In the genomic region with DNA sequence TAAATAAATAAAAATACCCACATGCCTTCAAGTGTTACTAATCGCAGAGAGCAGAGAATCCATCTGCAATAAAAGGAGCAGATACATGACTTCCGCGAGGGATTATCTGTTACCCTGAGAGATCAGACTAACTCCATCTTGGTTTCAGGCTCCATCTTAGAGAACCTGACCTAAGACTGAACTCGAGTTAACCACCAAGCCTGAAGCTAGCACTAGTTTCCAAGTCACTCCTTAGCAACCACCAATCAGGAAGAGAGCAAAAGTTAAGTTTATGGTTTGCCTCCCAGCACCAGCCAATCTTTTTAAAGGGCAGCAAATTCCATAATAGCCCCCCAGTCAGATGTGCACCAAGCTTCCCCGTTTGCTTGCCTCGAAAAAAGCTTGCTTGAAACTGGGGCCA, we compare ENCODE assay signal across 28 mouse cellular contexts. TPM values are rescaled to one million over a fixed set of nuclear protein-coding genes. Genes with fewer than 3 reads are reported as not detected.
DNase-seq lines count a peak whose midpoint lies in the region; ATAC-seq and TF ChIP-seq lines count a peak whose summit lies in the region.
"Had no signal": no experiment of that assay in that cellular context is flagged by ENCODE, and none has a peak within 500 bp of the region (broad histone marks: within the 10 kb centered on the region; RNA-seq: fewer than 3 reads in every experiment).

No protein-coding gene starts in this region.

- H3K27ac ChIP-seq in lung, embryonic 15.5 days, result peak overlapping the region; percentile 92
- peak overlapping the region; percentile 97 for H3K27ac ChIP-seq in ES-Bruce4 (ENCODE audit: insufficient read depth, low read length)
- H3K27ac ChIP-seq in midbrain, embryonic 10.5 days (replicated peaks), result no peak overlapping the region
- no peak overlapping the region for H3K27ac ChIP-seq in hindbrain, embryonic 11.5 days (ENCODE audit: low read depth, low read length)
- H3K27ac ChIP-seq in liver, embryonic 11.5 days (ENCODE audit: low read depth, low read length), result no peak overlapping the region
- H3K27ac ChIP-seq: embryonic facial prominence, embryonic 12.5 days; embryonic facial prominence, embryonic 15.5 days; forebrain, embryonic 12.5 days; forebrain, embryonic 15.5 days; heart, embryonic 15.5 days; hindbrain, embryonic 10.5 days; hindbrain, embryonic 14.5 days; hindbrain, postnatal 0 days had no signal

- no peak for ATAC-seq in lung, embryonic 15.5 days (ENCODE audit: borderline replicate concordance, extremely low read depth, low FRiP score, low TSS enrichment)
- no peak for ATAC-seq in hindbrain, embryonic 11.5 days (ENCODE audit: low FRiP score)
- ATAC-seq in liver, embryonic 11.5 days (replicated peaks; ENCODE audit: low FRiP score), result no peak
- ATAC-seq: forebrain, embryonic 15.5 days; hindbrain, postnatal 0 days; inflammation-experienced regulatory T-cells, adult 6 months had no signal

- no peak for TF ChIP-seq CTCF in ES-Bruce4 (IDR thresholded peaks at IDR 0.05; ENCODE audit: low read depth, low read length)

- H3K4me3 ChIP-seq in lung, embryonic 15.5 days, result no peak overlapping the region
- no peak overlapping the region for H3K4me3 ChIP-seq in ES-Bruce4 (ENCODE audit: low read depth, low read length)
- no peak overlapping the region for H3K4me3 ChIP-seq in midbrain, embryonic 10.5 days
- no peak overlapping the region for H3K4me3 ChIP-seq in hindbrain, embryonic 11.5 days (ENCODE audit: low read depth, low read length)
- no peak overlapping the region for H3K4me3 ChIP-seq in liver, embryonic 11.5 days (ENCODE audit: low read depth, low read length)
- H3K4me3 ChIP-seq: embryonic facial prominence, embryonic 12.5 days; embryonic facial prominence, embryonic 15.5 days; erythroblast, embryonic 14.5 days; forebrain, embryonic 12.5 days; forebrain, embryonic 15.5 days; heart, embryonic 12.5 days; heart, embryonic 15.5 days; hindbrain, embryonic 10.5 days had no signal

- no peak for TF ChIP-seq EP300 in ES-Bruce4 (IDR thresholded peaks at IDR 0.05; ENCODE audit: insufficient read depth, low read depth, low read length)

- H3K9ac ChIP-seq in lung, embryonic 15.5 days, result no peak overlapping the region
- peak overlapping the region; percentile 12; the same call in 1 of the 2 replicates for H3K9ac ChIP-seq in ES-Bruce4 (ENCODE audit: low read depth, poor library complexity, severe bottlenecking)
- H3K9ac ChIP-seq in hindbrain, embryonic 11.5 days (ENCODE audit: low read depth, low read length), result no peak overlapping the region
- H3K9ac ChIP-seq in liver, embryonic 11.5 days (ENCODE audit: low read depth, low read length), result no peak overlapping the region
- H3K9ac ChIP-seq: embryonic facial prominence, embryonic 12.5 days; embryonic facial prominence, embryonic 15.5 days; forebrain, embryonic 12.5 days; forebrain, embryonic 15.5 days; heart, embryonic 12.5 days; heart, embryonic 15.5 days; hindbrain, embryonic 14.5 days had no signal

- H3K4me2 ChIP-seq in lung, embryonic 15.5 days, result peak overlapping the region; percentile 13; the same call in 1 of the 2 replicates
- H3K4me2 ChIP-seq in hindbrain, embryonic 11.5 days (replicated peaks; ENCODE audit: low read depth, low read length), result no peak overlapping the region
- no peak overlapping the region for H3K4me2 ChIP-seq in liver, embryonic 11.5 days
- H3K4me2 ChIP-seq: embryonic facial prominence, embryonic 12.5 days; embryonic facial prominence, embryonic 15.5 days; forebrain, embryonic 12.5 days; forebrain, embryonic 15.5 days; heart, embryonic 12.5 days; heart, embryonic 15.5 days; hindbrain, embryonic 14.5 days had no signal

- 72% methylated on average over 6 of the region's 6 CpGs for WGBS in lung, embryonic 15.5 days
- WGBS in midbrain, embryonic 10.5 days, result 86% methylated on average over 6 of the region's 6 CpGs
- WGBS in hindbrain, embryonic 11.5 days, result 91% methylated on average over 6 of the region's 6 CpGs
- WGBS in liver, embryonic 11.5 days, result 79% methylated on average over 6 of the region's 6 CpGs

- no peak for DNase-seq in lung, postnatal 10 days
- peak; percentile 81 for DNase-seq in R1 (ENCODE audit: low read depth, low spot score)
- DNase-seq in midbrain, embryonic 10.5 days (ENCODE audit: low spot score), result no peak
- no peak for DNase-seq in hindbrain, embryonic 11.5 days (ENCODE audit: low spot score)
- no peak for DNase-seq in liver, embryonic 11.5 days (ENCODE audit: low spot score)
- DNase-seq: B cell, adult 2 months; cerebellum, adult 11 months; cerebellum, adult 2 months; cerebellum, adult 9-11 months; cerebellum, postnatal 25 days; gastrocnemius, postnatal 25 days; heart, adult 18-20 months; heart, postnatal 10 days; heart, postnatal 36 days had no signal

- H3K27me3 ChIP-seq in lung, embryonic 15.5 days, result no peaks in the 10 kb centered on the region
- H3K27me3 ChIP-seq in ES-Bruce4 (ENCODE audit: control insufficient read depth, insufficient read depth, low read length, poor library complexity, severe bottlenecking), result no peaks in the 10 kb centered on the region
- H3K27me3 ChIP-seq in midbrain, embryonic 10.5 days (ENCODE audit: low read depth, poor library complexity, severe bottlenecking), result no peaks in the 10 kb centered on the region
- no peaks in the 10 kb centered on the region for H3K27me3 ChIP-seq in hindbrain, embryonic 11.5 days (ENCODE audit: control insufficient read depth, insufficient read depth, low read length)
- H3K27me3 ChIP-seq in liver, embryonic 11.5 days (replicated peaks; ENCODE audit: control insufficient read depth, insufficient read depth, low read length), result no peaks in the 10 kb centered on the region
- H3K27me3 ChIP-seq: CH12.LX; embryonic facial prominence, embryonic 12.5 days; embryonic facial prominence, embryonic 15.5 days; forebrain, embryonic 12.5 days; forebrain, embryonic 15.5 days; heart, embryonic 12.5 days; heart, embryonic 15.5 days had no signal

- TF ChIP-seq POLR2A in ES-Bruce4 (IDR thresholded peaks at IDR 0.05; ENCODE audit: insufficient read depth, low read length), result no peak

- H3K36me3 ChIP-seq in lung, embryonic 15.5 days, result no peaks in the 10 kb centered on the region
- H3K36me3 ChIP-seq in ES-Bruce4 (ENCODE audit: control insufficient read depth, insufficient read depth, low read length, poor library complexity, severe bottlenecking), result no peaks in the 10 kb centered on the region
- H3K36me3 ChIP-seq in midbrain, embryonic 10.5 days, result no peaks in the 10 kb centered on the region
- no peaks in the 10 kb centered on the region for H3K36me3 ChIP-seq in hindbrain, embryonic 11.5 days (ENCODE audit: control insufficient read depth, insufficient read depth, low read length)
- H3K36me3 ChIP-seq in liver, embryonic 11.5 days (ENCODE audit: control insufficient read depth, insufficient read depth, low read length), result no peaks in the 10 kb centered on the region
- H3K36me3 ChIP-seq: embryonic facial prominence, embryonic 12.5 days; embryonic facial prominence, embryonic 15.5 days; forebrain, embryonic 12.5 days; forebrain, embryonic 15.5 days; heart, embryonic 12.5 days; heart, embryonic 15.5 days; hindbrain, embryonic 10.5 days had no signal

- peaks cover 14% of the 10 kb centered on the region; the same call in 1 of the 2 replicates for H3K4me1 ChIP-seq in lung, embryonic 15.5 days
- peaks cover 2% of the 10 kb centered on the region for H3K4me1 ChIP-seq in ES-Bruce4 (ENCODE audit: control insufficient read depth, insufficient read depth, low read length)
- H3K4me1 ChIP-seq in midbrain, embryonic 10.5 days, result no peaks in the 10 kb centered on the region
- H3K4me1 ChIP-seq in hindbrain, embryonic 11.5 days (replicated peaks; ENCODE audit: control insufficient read depth, insufficient read depth, low read length), result no peaks in the 10 kb centered on the region
- no peaks in the 10 kb centered on the region; the same call in 1 of the 2 replicates for H3K4me1 ChIP-seq in liver, embryonic 11.5 days (replicated peaks; ENCODE audit: control insufficient read depth, insufficient read depth, low read length)
- H3K4me1 ChIP-seq: embryonic facial prominence, embryonic 15.5 days; forebrain, embryonic 12.5 days; forebrain, embryonic 15.5 days had no signal

- no peaks in the 10 kb centered on the region for H3K9me3 ChIP-seq in lung, embryonic 15.5 days
- H3K9me3 ChIP-seq in ES-Bruce4 (replicated peaks; ENCODE audit: control insufficient read depth, insufficient read depth, low read length, poor library complexity, severe bottlenecking), result 0 out of 2 replicates have a peak, but pooled peaks cover 4% of the 10 kb centered on the region
- no peaks in the 10 kb centered on the region for H3K9me3 ChIP-seq in midbrain, embryonic 10.5 days (replicated peaks)
- H3K9me3 ChIP-seq in hindbrain, embryonic 11.5 days (ENCODE audit: control insufficient read depth, low read length), result no peaks in the 10 kb centered on the region
- H3K9me3 ChIP-seq in liver, embryonic 11.5 days (ENCODE audit: control insufficient read depth, low read length), result no peaks in the 10 kb centered on the region
- H3K9me3 ChIP-seq: embryonic facial prominence, embryonic 12.5 days; embryonic facial prominence, embryonic 15.5 days; forebrain, embryonic 12.5 days; forebrain, embryonic 15.5 days; heart, embryonic 12.5 days; heart, embryonic 15.5 days; hindbrain, embryonic 10.5 days had no signal

RNA-seq across cellular contexts. Expression of a gene that starts 23.8 kb away (rescaled TPM):
- polyA plus RNA-seq in lung, embryonic 15.5 days (2015; fragmentation: Nextera tagmentation; extraction: Ambion mirVana), result 106 TPM in 2 replicates
- polyA plus RNA-seq in ES-Bruce4 (2011; ENCODE audit: insufficient read depth, insufficient read length, low read depth, missing spikeins), result 86.6 and 94.0 TPM in 2 replicates
- polyA plus RNA-seq in midbrain, embryonic 10.5 days (2016; fragmentation: Nextera tagmentation; extraction: Ambion mirVana), result 151 TPM in 2 replicates
- polyA plus RNA-seq in hindbrain, embryonic 11.5 days (2014; fragmentation: Nextera tagmentation; extraction: Ambion mirVana), result 132 and 139 TPM in 2 replicates
- polyA plus RNA-seq in liver, embryonic 11.5 days (2014; fragmentation: Nextera tagmentation; extraction: Ambion mirVana), result 125 and 132 TPM in 2 replicates

RNA-seq across cellular contexts. Expression of a gene that starts 42.0 kb away (rescaled TPM):
- polyA plus RNA-seq in lung, embryonic 15.5 days (2015; fragmentation: Nextera tagmentation; extraction: Ambion mirVana), result 17.4 and 21.7 TPM in 2 replicates
- polyA plus RNA-seq in ES-Bruce4 (2011; ENCODE audit: insufficient read depth, insufficient read length, low read depth, missing spikeins), result 37.9 and 38.8 TPM in 2 replicates
- polyA plus RNA-seq in midbrain, embryonic 10.5 days (2016; fragmentation: Nextera tagmentation; extraction: Ambion mirVana), result 28.5 and 37.5 TPM in 2 replicates
- polyA plus RNA-seq in hindbrain, embryonic 11.5 days (2014; fragmentation: Nextera tagmentation; extraction: Ambion mirVana), result 50.8 and 58.9 TPM in 2 replicates
- 18.9 and 20.3 TPM in 2 replicates for polyA plus RNA-seq in liver, embryonic 11.5 days (2014; fragmentation: Nextera tagmentation; extraction: Ambion mirVana)

RNA-seq across cellular contexts. Expression of a gene that starts 48.6 kb away (rescaled TPM):
- polyA plus RNA-seq in lung, embryonic 15.5 days (2015; fragmentation: Nextera tagmentation; extraction: Ambion mirVana), result 54.9 and 67.1 TPM in 2 replicates
- polyA plus RNA-seq in ES-Bruce4 (2011; ENCODE audit: insufficient read depth, insufficient read length, low read depth, missing spikeins), result 85.0 and 89.5 TPM in 2 replicates
- polyA plus RNA-seq in midbrain, embryonic 10.5 days (2016; fragmentation: Nextera tagmentation; extraction: Ambion mirVana), result 56.1 and 72.8 TPM in 2 replicates
- 65.4 and 89.9 TPM in 2 replicates for polyA plus RNA-seq in hindbrain, embryonic 11.5 days (2014; fragmentation: Nextera tagmentation; extraction: Ambion mirVana)
- 43.6 and 48.2 TPM in 2 replicates for polyA plus RNA-seq in liver, embryonic 11.5 days (2014; fragmentation: Nextera tagmentation; extraction: Ambion mirVana)

Comparison
In these comparisons a context has a peak if more than half of its experiments do, and no peak if none do; other contexts are left out.
1. H3K27ac ChIP-seq: peak in lung, embryonic 15.5 days (single experiment) and ES-Bruce4 (single experiment); none in midbrain, embryonic 10.5 days (single experiment), hindbrain, embryonic 11.5 days (single experiment) and liver, embryonic 11.5 days (single experiment).